Mouse (Mus musculus): ENCODE data around the gene Cfi.

The Cfi gene

DNA sequence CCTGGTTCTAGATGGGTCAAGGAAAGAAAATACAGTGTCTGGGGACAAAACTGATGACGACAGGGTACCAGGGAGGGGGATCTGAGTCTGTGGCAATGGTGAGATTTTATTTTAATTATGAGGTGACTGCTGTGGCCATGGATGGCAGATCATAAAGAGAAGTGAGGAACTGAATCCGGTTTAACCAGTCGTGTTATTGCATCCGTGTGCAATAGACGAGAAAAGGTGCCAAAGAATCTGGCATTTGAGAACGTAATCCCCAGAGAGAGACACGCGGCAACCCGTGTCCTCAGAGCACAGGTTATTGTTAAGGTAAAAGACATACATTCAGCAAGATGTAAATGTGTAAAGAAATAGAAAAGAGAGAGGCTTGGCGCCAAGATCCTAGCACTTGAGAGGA is 41.6 kb downstream of the Cfi start:
- DNase-seq (ENCODE audit: low read depth, low spot score), result no peak

DNA sequence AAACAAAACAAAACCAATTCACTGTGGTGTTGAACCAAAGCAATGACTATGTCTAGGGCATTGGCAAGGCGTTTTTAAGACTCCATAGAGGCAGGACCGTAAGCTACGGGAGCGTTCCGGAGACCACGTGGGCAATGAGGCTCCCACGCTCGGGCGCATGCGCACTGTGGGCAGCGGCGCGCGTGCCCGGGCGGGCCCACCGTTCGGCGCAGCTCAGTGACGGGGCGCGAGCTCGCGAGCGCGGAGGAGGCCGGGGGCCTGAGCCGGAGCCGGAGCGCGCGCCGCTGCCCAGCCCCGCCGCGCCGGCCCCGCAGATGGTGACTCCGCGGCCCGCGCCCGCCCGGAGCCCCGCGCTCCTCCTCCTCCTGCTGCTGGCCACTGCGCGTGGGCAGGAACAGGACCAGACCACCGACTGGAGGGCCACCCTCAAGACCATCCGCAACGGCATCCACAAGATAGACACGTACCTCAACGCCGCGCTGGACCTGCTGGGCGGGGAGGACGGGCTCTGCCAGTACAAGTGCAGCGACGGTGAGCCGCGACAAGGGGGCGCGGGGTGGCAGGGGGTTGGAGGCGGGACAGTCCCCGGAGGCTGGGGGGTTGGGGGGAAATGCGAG is 42.8 kb downstream of the Cfi start, which contains the start of gene Pla2g12a:
TSS of gene Pla2g12a (plus strand) at position 202 of the 617 bp plus-strand sequence.
- peak; percentile 79 for DNase-seq (ENCODE audit: low read depth, low spot score)

DNA sequence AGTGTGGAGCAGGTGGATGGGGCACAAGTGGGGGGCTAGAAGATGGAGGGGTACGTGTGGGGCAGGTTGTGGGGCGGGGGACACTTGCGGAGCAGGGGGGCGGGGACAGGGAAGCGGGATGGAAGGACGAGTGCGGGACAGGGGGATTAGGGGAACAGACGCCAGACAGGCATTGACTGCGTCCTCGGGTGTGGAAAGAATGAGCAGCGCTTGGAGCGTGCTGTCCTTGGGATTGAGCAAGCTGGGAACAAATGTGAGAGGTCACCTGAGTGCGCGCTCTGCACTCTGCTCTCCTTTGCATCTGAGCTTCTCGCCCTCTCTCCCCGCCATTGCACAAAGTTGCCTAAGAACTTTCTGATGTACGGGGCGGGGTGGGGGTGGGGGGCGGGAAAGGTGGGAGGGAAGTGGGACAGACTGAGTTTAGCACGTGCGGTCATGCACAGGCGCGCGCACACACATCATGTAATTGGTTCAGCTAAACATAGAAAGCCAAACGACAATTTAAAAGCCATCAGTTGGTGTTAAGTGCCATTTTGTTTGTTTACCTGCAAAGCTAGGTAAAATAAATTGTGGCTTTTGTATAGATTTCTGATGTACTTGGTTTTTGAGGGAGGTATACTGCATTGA is 43.6 kb downstream of the Cfi start:
- DNase-seq (ENCODE audit: low read depth, low spot score), result peak; percentile 25

DNA sequence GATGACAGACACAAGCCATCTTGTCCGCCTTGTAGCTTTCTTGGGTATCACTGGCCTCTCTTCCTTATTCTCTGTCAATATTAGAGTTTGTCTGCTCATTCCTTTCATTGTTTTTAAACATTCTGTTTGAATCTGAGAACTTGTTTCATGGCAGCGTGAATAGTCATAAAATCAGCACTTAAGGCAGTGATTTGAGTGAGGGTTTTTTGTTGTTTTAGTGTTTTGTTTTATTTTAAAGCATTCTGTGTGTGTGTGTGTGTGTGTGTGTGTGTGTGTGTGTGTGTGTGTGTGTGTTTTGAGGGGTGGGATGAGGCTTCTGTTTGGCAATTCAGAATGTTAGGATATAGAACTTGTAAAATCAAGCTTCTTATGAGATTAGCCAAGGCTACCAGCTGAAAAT is 44.2 kb downstream of the Cfi start:
- no peak for DNase-seq (ENCODE audit: low read depth, low spot score)

DNA sequence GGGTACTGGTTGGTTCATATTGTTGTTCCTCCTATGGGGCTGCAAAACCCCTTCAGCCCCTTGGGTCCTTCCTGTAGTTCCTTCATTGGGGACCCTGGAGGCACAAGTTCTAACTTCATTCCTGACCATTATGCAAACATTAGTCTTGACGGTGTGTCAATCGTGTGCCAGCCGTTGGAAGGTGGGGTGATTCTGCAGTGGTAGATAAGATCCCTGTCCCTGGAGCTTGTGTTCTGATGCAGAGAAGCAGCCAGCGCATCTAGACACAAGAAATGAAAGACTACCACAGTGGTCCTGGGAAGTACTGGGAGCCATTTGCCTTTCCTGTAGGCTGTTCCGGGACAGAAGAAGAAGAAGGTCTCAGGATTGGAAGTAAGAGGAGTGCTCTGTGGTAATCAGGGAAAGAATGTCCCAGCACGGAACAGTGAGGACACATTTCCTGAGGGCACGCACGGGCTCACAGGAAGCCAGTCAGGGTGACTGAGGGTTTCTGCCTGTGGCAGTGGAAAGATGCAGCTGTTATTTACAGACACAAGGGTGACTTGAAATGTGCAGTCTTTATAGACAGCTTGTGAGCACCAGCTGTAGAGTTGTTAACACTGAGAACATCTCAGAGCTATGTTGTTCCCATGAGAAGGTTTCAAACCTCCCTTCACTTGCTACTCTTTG is 45.4 kb downstream of the Cfi start:
- DNase-seq (ENCODE audit: low read depth, low spot score), result no peak

DNA sequence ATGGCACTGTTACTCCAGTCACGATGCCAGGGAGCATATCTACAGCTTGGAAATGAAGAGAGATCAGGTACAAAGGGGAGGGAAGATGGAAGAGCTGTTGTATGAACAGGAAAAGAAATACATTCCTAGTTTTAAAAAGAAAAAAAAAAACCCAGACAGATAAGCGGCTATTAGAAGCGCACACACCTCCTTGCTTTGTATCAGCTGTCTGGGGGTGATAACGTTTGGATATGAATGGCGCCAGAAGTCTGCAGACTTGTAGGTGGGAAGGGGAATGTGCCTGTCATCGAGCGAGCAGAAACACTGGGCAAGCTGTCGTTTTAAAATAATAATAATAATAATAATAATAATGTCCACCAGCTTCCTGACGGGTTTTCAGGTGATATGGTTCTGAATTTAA is 49.9 kb downstream of the Cfi start:
- DNase-seq (ENCODE audit: low read depth, low spot score), result no peak

DNA sequence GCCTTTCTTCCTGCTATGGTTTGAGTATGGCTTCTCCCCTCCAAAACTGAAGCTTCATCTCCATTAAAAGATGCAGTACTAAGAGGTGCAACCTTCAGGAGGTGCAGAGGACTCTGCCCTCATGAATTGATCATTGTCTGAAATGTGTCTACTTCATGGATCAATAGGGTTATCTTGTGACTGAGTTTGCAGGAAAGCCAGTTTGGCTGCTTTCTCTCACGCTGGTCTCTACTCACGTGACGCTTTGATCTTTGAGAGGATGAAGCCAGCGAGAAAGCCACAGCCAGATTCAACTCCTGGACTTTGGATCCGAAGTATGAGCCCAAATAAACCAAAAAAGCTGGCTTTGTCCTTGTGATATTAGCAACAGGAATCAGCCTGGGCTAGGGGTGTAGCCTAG is 50.7 kb downstream of the Cfi start:
- DNase-seq (ENCODE audit: low read depth, low spot score), result no peak

DNA sequence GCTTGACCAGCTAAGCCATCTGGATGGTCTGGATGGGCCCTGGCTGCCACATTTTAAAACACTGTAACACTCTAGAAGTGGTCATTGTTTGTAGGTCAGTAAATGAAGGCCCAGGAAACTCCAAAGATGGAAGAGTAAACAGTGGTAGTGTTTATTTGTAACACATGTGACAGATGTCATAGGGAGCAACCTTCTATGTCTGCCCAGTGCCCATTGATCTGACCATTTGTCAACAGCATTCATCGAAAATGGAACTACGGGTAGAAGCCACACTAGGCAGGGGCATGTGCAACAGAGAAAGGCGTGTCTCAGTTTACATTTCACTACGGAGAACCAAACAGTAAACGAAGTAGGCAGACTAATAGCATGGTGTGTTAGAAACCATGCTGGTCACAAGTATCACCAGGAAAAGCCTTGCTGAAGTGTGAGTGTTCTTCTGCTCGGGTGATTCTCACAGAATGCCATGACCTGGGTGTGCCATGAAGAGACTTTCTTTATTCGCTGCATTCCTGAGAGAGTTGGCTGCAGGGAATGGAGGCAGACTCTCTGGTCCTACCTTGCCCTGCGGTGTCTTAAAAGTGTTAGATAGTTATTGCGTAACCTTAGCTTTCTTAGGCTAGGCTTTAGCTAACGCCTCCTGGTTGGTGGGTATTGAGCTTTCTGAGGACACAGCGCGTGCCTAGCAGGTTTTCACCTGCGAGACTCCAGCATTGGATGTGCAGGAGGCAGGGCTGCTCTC is 52.3 kb downstream of the Cfi start:
- no peak for DNase-seq (ENCODE audit: low read depth, low spot score)

DNA sequence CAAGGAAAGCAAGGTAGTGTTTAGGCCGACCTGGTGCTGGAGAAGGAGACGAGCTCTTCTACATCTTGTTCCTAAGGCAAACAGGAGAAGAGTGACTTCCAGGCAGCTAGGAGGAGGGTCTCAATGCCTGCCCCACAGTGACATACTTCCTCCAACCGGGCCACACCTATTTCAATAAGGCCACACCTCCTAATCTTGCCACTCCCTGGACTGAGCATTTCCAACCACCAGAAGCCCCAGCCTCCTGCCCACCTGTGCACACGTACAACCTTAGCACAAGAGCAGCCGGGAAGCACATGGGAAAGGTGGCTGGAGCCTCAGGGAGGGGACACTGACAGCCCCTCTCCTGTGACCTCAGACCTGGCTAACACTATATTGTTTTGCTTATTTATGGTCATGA is 56.3 kb downstream of the Cfi start:
- no peak for DNase-seq (ENCODE audit: low read depth, low spot score)

DNA sequence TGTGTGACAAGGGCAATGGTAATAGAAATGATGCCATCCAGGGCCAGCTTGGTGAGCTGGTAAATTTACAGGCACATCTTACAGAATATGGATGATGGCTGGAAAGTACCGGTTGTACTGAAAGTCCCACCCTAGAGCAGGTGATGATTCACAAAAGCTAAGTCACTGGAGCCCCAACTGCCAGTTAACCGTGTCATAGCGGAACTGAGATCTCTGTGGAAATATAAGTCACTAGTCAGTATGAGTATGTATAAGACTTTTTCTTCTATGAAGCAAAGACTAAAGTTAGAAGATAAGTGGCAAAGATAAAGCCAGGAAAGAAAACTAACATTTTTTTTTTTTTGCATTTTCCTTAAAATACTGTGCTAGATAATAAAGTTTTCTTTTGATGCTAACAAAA is 57.5 kb downstream of the Cfi start:
- DNase-seq (ENCODE audit: low read depth, low spot score), result no peak

DNA sequence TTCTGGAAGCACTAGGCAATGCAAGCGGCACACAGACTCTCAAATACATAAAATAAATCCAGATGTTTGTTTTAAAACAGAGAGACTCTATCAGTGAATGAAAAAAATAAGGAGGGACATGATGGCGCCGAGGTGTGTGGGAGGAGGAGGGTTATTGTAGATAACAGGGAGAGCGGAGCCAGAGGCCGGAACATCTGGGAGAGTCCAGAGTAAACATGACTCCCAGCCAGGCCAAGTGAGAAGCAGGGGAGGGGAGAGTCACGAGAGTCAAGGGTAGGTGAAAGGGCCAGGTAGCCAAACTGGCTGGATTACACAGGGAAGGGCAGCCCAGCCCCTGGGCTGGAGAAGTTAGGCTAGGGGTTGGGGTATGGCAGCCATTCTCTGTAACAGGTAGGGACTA is 60.9 kb downstream of the Cfi start:
- DNase-seq (ENCODE audit: low read depth, low spot score), result no peak

DNA sequence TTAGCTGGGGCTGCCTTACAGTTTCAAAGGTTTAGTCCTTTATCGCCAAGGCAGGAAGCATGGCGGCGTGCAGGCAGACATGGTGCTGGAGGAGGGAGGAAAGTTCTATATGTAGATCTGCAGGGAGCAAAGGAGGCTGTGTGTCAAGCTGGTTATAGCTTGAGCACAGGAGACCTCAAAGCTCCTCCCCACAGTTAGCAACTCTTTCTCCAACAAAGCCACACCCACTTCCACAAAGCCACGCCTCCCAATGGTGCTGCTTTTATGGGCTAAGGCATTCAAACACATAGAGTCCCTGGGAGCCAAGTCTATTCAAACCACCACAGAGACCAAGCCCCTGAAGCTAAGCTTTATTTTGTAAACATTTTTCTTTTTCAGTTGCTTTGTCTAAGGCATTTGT is 63.2 kb downstream of the Cfi start:
- peak; percentile 42 for DNase-seq (ENCODE audit: low read depth, low spot score)

DNA sequence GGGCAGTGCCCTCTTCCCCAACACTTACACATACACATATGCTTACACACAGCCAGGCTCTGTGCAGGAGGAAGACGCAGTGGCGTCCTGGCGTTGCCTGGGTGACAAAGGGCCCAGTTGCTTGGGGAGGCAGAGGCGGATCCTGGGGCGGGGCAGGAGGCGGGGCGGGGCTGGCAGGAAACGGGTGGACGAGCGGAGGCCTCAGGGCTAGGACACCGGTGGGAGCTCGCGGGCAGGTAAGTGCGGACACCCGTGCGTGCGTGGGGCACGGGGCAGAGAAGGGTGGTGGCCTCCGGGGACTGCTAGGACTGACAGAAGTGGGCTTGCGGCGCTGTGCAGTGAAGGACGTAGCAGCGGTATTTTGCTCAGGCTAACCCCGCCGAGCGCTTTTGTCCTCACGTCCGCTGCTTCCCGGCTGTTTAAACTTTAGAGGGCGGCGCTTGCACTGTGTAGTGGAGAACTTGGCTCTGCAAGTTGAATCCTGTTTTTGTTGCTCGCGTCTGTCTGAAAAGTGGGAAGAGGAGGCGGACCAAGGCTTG is 65.7 kb downstream of the Cfi start, which contains the start of gene Casp6:
TSS of gene Casp6 (plus strand) at position 155 of the 539 bp plus-strand sequence.
- DNase-seq (ENCODE audit: low read depth, low spot score), result peak; percentile 83

DNA sequence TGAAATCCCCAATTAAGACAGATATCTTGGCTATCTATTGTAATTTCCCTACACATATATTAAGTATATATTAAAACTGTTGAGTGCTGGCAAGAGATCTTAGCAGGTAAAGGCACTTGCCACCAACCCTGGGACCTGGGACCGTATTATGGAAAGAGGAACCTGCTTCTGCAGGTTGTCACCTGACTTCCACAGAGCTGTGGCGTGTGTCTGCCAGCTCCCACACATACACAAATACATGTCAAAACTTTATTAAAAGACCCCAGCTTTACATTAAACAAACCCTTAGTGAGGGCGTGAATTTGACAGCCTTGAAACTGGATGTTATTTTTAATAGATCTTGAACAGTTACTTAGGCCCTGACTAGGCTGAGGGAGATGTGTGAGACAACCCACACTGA is 67.7 kb downstream of the Cfi start:
- DNase-seq (ENCODE audit: low read depth, low spot score), result no peak

DNA sequence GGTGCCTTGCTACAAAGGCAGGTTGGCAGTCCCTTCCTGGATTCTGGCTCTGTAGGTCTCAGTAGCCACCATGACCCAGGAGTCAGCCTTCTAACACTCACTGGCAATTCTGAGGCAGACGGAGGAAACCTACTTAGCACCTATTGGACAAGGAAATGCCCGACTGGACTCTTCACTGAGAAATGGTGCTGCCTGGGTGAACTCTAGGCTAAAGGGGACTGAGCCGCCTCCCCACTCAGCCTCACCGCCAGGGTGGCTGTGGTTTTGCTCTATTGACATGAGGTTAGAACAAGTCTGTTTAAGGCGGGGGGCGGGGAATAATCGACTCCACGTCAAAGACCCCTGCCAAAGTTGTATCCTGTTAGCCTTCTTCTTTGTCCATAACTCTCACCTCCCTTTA is 68.2 kb downstream of the Cfi start:
- DNase-seq (ENCODE audit: low read depth, low spot score), result no peak

DNA sequence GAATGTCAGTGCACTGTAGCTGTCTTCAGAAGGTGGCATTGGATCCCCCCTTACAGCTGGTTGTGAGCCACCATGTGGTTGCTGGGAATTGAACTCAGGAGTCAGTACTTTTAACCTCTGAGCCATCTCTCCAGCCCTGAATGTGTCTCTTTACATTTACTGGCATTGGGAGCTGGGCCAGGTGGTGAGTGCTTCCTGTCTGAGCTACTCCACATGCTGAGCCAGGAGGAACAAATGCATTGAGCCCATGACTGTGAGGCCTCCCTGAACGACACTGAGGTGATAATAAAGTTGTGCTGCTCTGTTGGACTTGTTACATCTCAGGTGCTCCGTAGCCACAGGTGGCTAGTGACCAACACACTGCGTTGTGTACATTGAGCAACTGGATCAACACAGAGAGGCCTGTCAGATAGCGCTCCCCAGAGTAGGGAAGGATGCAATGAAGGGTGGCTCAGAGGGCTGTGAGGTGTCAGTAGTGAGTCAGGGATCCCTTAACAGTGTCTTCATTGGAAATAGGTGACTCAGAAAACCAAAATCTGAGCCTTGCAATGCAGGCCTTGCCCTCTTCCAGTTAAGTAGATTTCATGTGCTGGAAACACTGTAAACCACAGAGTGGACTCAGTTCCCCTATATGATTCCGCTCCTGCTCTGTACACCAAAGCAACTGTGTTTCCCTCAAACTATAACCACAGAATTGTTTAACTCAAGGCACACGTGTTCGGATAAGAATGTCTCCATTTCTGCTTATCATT is 68.9 kb downstream of the Cfi start:
- peak; percentile 62 for DNase-seq (ENCODE audit: low read depth, low spot score)

DNA sequence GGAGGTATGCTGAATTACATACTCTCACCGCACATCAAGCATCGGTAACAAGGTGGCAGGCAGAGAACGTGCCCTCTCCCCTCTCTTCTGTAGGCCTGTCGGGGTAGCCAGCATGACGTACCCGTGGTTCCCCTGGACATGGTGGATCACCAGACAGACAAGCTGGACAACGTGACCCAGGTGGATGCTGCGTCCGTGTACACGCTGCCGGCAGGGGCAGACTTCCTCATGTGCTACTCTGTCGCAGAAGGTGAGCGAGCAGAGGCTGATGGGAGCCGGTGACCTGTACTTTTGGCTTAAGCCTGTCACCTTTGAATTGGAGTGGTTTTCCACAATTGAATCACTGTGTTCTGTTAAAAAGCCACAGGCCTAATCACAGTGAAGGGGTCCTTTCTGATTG is 76.3 kb downstream of the Cfi start:
- no peak for DNase-seq (ENCODE audit: low read depth, low spot score)

DNA sequence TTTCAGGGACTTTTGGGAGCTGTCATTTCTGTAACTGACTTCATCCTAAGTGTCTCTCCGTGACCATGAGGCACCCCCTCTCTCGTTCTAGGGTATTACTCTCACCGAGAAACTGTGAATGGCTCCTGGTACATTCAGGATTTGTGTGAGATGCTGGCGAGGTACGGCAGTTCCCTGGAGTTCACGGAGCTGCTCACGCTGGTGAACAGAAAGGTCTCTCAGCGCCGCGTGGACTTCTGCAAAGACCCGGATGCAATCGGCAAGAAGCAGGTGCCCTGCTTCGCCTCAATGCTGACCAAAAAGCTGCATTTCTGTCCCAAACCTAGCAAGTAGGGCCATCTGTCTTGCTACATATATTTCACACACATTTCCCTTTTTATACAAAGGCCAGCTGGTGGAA is 77.6 kb downstream of the Cfi start:
- DNase-seq (ENCODE audit: low read depth, low spot score), result no peak

DNA sequence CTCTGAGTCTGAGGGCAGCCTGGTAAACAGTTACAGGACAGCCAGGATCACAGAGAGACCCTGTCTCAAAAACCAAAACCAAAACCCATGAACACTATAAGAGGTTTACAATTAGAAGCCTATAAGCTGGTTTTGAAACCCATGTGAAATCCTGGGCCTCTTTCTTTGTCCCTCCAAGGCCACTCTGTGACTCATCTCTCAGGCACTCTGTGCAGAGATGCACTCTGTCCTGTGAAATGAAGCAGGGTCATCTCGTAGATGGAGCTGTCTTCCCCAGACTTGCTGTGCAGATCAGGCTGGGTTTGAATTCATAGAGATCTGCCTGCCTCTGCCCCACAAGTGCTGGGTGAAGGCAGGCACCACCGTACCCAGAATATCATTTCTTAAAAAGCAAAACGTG is 81.7 kb downstream of the Cfi start:
- DNase-seq (ENCODE audit: low read depth, low spot score), result peak; percentile 67

DNA sequence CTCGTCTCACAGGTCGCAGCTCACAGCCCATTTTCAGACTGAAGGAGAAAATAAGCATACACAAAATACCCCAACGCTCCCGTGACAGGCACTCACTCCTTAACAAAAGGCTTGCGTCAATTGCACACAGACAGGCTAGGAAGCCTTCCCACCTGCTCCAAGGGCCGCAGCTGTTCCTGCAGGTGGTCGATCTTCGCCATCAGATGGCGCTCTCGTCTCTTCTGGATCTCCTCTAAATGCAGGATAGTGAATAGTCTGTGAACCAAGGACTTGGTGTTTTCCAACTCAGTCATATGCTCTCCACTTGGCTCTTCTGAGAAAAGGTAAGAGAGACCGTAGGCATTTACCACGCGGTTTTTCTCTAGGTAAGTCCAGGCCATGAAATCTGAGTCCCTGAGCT is 82.8 kb downstream of the Cfi start:
- DNase-seq (ENCODE audit: low read depth, low spot score), result peak; percentile 79

DNA sequence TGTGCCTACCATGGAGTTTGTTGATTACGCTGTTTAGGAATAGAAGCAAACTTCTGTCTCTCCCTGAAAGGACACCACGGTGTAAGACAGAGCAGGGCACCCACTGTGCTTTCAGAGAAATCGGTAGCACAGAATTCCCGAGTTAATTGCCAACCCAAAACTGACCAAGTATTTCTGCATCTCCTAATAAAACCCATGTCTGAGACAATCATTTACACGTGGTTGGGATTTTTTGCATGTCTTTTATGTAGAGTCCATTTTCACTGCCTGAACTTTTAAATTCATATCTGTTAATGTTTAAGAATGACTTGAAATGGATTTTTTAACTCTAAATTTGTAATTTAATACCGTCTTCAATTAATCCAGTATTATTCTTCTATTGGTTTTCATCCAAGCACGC is 87.9 kb downstream of the Cfi start:
- DNase-seq (ENCODE audit: low read depth, low spot score), result no peak
